Comparison of ENCODE assay signal across 14 mouse cellular contexts in the genomic region with DNA sequence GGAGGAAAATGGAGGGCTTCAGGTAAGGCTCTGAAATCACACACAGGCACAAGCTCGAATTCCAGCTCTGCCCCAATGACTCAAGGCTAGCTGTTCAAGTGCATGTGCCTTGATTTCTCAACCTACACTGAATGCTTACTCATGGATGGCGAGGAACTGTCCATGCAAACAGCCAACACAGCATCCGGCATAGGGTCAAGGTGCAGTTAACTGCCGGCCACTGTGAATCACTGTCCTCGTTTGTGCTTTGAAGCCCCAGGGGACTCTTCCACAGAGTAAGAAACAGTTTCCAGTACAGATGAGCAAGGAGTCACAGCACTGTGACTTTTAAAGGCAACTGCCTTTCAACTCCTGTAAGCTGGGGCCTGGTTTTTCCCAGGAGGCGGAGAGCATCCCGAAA. TPM values are rescaled to one million over a fixed set of nuclear protein-coding genes. Genes with fewer than 3 reads are reported as not detected.
DNase-seq lines count a peak whose midpoint lies in the region; ATAC-seq and TF ChIP-seq lines count a peak whose summit lies in the region.
"Had no signal": no experiment of that assay in that cellular context is flagged by ENCODE, and none has a peak within 500 bp of the region (broad histone marks: within the 10 kb centered on the region; RNA-seq: fewer than 3 reads in every experiment).

No protein-coding gene starts in this region.

- TF ChIP-seq CTCF in C2C12 (IDR thresholded peaks at IDR 0.05; ENCODE audit: control insufficient read depth, insufficient read depth, insufficient read length), result no peak

- peaks cover 31% of the 10 kb centered on the region for H3K36me3 ChIP-seq in C2C12 (ENCODE audit: control insufficient read depth, insufficient read depth)
- H3K36me3 ChIP-seq in hindbrain, embryonic 16.5 days (ENCODE audit: control insufficient read depth, insufficient read depth, low read length), result peaks cover under 1% of the 10 kb centered on the region; the same call in 1 of the 2 replicates

- peaks cover 2% of the 10 kb centered on the region for H3K79me3 ChIP-seq in C2C12 (ENCODE audit: low read depth)

- H3ac ChIP-seq in C2C12 (ENCODE audit: control insufficient read depth, insufficient read length, low read depth), result no peak overlapping the region

- no peaks in the 10 kb centered on the region for H3K79me2 ChIP-seq in C2C12 (ENCODE audit: control insufficient read depth, insufficient read depth)

- no peak overlapping the region for H3K9ac ChIP-seq in hindbrain, embryonic 16.5 days (ENCODE audit: low read depth, low read length)
- H3K9ac ChIP-seq: embryonic facial prominence, embryonic 12.5 days; forebrain, embryonic 13.5 days; lung, embryonic 15.5 days had no signal

- H3K27ac ChIP-seq in hindbrain, embryonic 16.5 days (ENCODE audit: low read depth, low read length), result no peak overlapping the region
- H3K27ac ChIP-seq: embryonic facial prominence, embryonic 12.5 days; stomach, postnatal 0 days had no signal

- peak; percentile 91 for DNase-seq in 3T3-L1 (ENCODE audit: low read depth, low spot score)
- peak; percentile 84 to 87 for DNase-seq in adrenal gland, postnatal 36 days
- peak; percentile 75 to 76 for DNase-seq in kidney, postnatal 36 days
- no peak for DNase-seq in spleen, postnatal 14 days (ENCODE audit: low spot score in 2 of 2)
- no peak for DNase-seq in frontal cortex, postnatal 14 days (ENCODE audit: low spot score in 2 of 2)
- DNase-seq: cerebellum, adult 11-12 months; gastrocnemius, postnatal 25 days had no signal

- 70% methylated on average over 7 of the region's 7 CpGs for WGBS in hindbrain, embryonic 16.5 days

- ATAC-seq in hindbrain, embryonic 16.5 days, result no peak
- no peak for ATAC-seq in activated CD4-positive, CD25-positive, alpha-beta regulatory T cell, adult 4 months

- no peak overlapping the region for H3K4me3 ChIP-seq in C2C12 (ENCODE audit: insufficient read depth, poor library complexity, severe bottlenecking)
- H3K4me3 ChIP-seq in hindbrain, embryonic 16.5 days (ENCODE audit: low read length), result no peak overlapping the region
- H3K4me3 ChIP-seq: embryonic facial prominence, embryonic 12.5 days; forebrain, embryonic 13.5 days; lung, embryonic 15.5 days had no signal

- H3K9me3 ChIP-seq in hindbrain, embryonic 16.5 days (ENCODE audit: control insufficient read depth, low read length), result no peaks in the 10 kb centered on the region
- H3K9me3 ChIP-seq: embryonic facial prominence, embryonic 12.5 days; forebrain, embryonic 13.5 days; lung, embryonic 15.5 days had no signal

- no peak overlapping the region for H3K4me2 ChIP-seq in hindbrain, embryonic 16.5 days (ENCODE audit: low read length)
- H3K4me2 ChIP-seq: embryonic facial prominence, embryonic 12.5 days; forebrain, embryonic 13.5 days; lung, embryonic 15.5 days had no signal

- no peaks in the 10 kb centered on the region for H3K27me3 ChIP-seq in C2C12 (ENCODE audit: control insufficient read depth, insufficient read depth, insufficient read length)
- H3K27me3 ChIP-seq in hindbrain, embryonic 16.5 days (replicated peaks; ENCODE audit: control insufficient read depth, insufficient read depth, low read length), result no peaks in the 10 kb centered on the region
- H3K27me3 ChIP-seq: embryonic facial prominence, embryonic 12.5 days; forebrain, embryonic 13.5 days; lung, embryonic 15.5 days had no signal

- H3K4me1 ChIP-seq in hindbrain, embryonic 16.5 days (ENCODE audit: control insufficient read depth, insufficient read depth, low read depth, low read length), result peaks cover 8% of the 10 kb centered on the region
- H3K4me1 ChIP-seq: embryonic facial prominence, embryonic 12.5 days; lung, embryonic 15.5 days had no signal

TF ChIP-seq in C2C12, 6 proteins besides CTCF, POLR2A, EP300 and RAD21:
- TF ChIP-seq USF1 (IDR thresholded peaks at IDR 0.05; ENCODE audit: low read depth), result no peak
- peak; percentile 69 for TF ChIP-seq CEBPB (IDR thresholded peaks at IDR 0.05; ENCODE audit: low read depth)
TF ChIP-seq in C2C12: peak in this region for 1.

RNA-seq across cellular contexts. Expression of gene Bcar1, which starts 36.1 kb away (rescaled TPM):
- polyA plus RNA-seq in C2C12 (2012; fragmentation: generic; extraction: Trizol), result 136 TPM
- total RNA-seq in adrenal gland, postnatal 36 days (2021), result 10 to 100 TPM; 68.5 to 75.7 TPM
- polyA plus RNA-seq in hindbrain, embryonic 16.5 days (2015; fragmentation: Nextera tagmentation; extraction: Ambion mirVana), result 37.6 and 50.0 TPM in 2 replicates
- polyA plus RNA-seq in activated CD4-positive, CD25-positive, alpha-beta regulatory T cell, adult 4 months (2017; shearing (Covaris generic)), result under 1 TPM; 0.21 to 0.38 TPM

Comparison
In these comparisons a context has a peak if more than half of its experiments do, and no peak if none do; other contexts are left out.
1. DNase-seq: peak in 3T3-L1 (single experiment), adrenal gland, postnatal 36 days (2 of 2) and kidney, postnatal 36 days (2 of 2); none in spleen, postnatal 14 days (0 of 2) and frontal cortex, postnatal 14 days (0 of 2).
2. RNA of gene Bcar1, which starts 36.1 kb away (polyA plus RNA-seq): 136 TPM in C2C12 (single experiment) and 37.6 to 50.0 TPM in hindbrain, embryonic 16.5 days; 0.21 to 0.38 TPM in activated CD4-positive, CD25-positive, alpha-beta regulatory T cell, adult 4 months; every median in the first group is over 10 times any median in the second.